8 mouse cellular contexts compared by ENCODE assay signal in the genomic region with DNA sequence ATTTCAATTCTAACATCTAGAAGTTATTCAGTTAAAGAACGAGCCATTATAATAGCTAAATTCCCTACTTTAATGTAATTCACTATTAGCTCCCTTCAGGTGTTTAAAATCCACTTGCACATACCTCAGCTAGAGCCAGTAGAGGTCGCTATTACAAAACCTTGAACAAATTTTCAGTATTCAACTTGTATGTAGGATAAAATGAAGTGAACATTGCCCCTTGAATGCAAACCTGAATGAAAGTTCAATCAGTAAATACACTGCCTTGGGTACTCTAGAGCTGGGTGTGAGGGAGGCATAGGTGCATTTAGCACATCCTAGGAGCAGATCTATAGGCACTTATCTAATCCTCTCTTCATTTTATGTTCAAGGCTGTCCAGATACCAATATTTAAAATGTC. TPM values are rescaled to one million over a fixed set of nuclear protein-coding genes. Genes with fewer than 3 reads are reported as not detected.
DNase-seq lines count a peak whose midpoint lies in the region; ATAC-seq and TF ChIP-seq lines count a peak whose summit lies in the region.

No protein-coding gene starts in this region.

- no peaks in the 10 kb centered on the region for H3K36me3 ChIP-seq in embryonic facial prominence, embryonic 11.5 days (replicated peaks; ENCODE audit: control insufficient read depth, insufficient read depth, low read depth, low read length)
- peaks cover 31% of the 10 kb centered on the region for H3K36me3 ChIP-seq in embryonic facial prominence, embryonic 10.5 days (replicated peaks)
- H3K36me3 ChIP-seq in limb, embryonic 14.5 days (ENCODE audit: control insufficient read depth, insufficient read depth, low read length), result peaks cover 25% of the 10 kb centered on the region; the same call in 1 of the 2 replicates
- H3K36me3 ChIP-seq in limb, embryonic 10.5 days, result peaks cover 26% of the 10 kb centered on the region
- peaks cover 9% of the 10 kb centered on the region; the same call in 1 of the 2 replicates for H3K36me3 ChIP-seq in intestine, postnatal 0 days (ENCODE audit: control insufficient read depth, insufficient read depth)
- peaks cover 3% of the 10 kb centered on the region; the same call in 1 of the 2 replicates for H3K36me3 ChIP-seq in stomach, postnatal 0 days (ENCODE audit: control insufficient read depth, insufficient read depth, low read length)

- no peak overlapping the region for H3K27ac ChIP-seq in embryonic facial prominence, embryonic 11.5 days (replicated peaks; ENCODE audit: low read depth, low read length)
- no peak overlapping the region for H3K27ac ChIP-seq in embryonic facial prominence, embryonic 10.5 days (replicated peaks)
- no peak overlapping the region for H3K27ac ChIP-seq in limb, embryonic 14.5 days (replicated peaks; ENCODE audit: low read depth, low read length)
- H3K27ac ChIP-seq in limb, embryonic 10.5 days, result no peak overlapping the region
- H3K27ac ChIP-seq in bone marrow, adult 2 months (ENCODE audit: control insufficient read depth, insufficient read depth, low read depth, low read length, poor library complexity), result no peak overlapping the region
- H3K27ac ChIP-seq in intestine, postnatal 0 days (ENCODE audit: low read depth, low read length), result no peak overlapping the region
- no peak overlapping the region for H3K27ac ChIP-seq in stomach, postnatal 0 days (replicated peaks)

- 40% methylated on average over 2 of the region's 2 CpGs for WGBS in embryonic facial prominence, embryonic 11.5 days
- WGBS in embryonic facial prominence, embryonic 10.5 days, result 44% methylated on average over 2 of the region's 2 CpGs
- WGBS in limb, embryonic 14.5 days, result 39% methylated on average over 2 of the region's 2 CpGs
- WGBS in limb, embryonic 10.5 days, result 44% methylated on average over 2 of the region's 2 CpGs
- WGBS in bone marrow, adult 2 months, result 19% methylated on average over 2 of the region's 2 CpGs
- WGBS in intestine, postnatal 0 days, result 38% methylated on average over 2 of the region's 2 CpGs
- 32% methylated on average over 2 of the region's 2 CpGs for WGBS in stomach, postnatal 0 days

- H3K9me3 ChIP-seq in embryonic facial prominence, embryonic 11.5 days (replicated peaks; ENCODE audit: control insufficient read depth, low read length), result no peaks in the 10 kb centered on the region
- no peaks in the 10 kb centered on the region for H3K9me3 ChIP-seq in embryonic facial prominence, embryonic 10.5 days
- no peaks in the 10 kb centered on the region for H3K9me3 ChIP-seq in limb, embryonic 14.5 days (ENCODE audit: control insufficient read depth, low read length)
- no peaks in the 10 kb centered on the region for H3K9me3 ChIP-seq in limb, embryonic 10.5 days (replicated peaks)
- H3K9me3 ChIP-seq in intestine, postnatal 0 days (ENCODE audit: control insufficient read depth), result no peaks in the 10 kb centered on the region
- H3K9me3 ChIP-seq in stomach, postnatal 0 days (ENCODE audit: control insufficient read depth, low read length), result no peaks in the 10 kb centered on the region

- TF ChIP-seq CTCF in bone marrow, adult 2 months (IDR thresholded peaks at IDR 0.05; ENCODE audit: control insufficient read depth, insufficient read depth, low read length), result 0 out of 2 replicates have a peak, but pooled peaks have one; percentile 11
- peak; percentile 80 for TF ChIP-seq CTCF in intestine, postnatal 0 days (IDR thresholded peaks at IDR 0.05; ENCODE audit: low read depth)
- peak; percentile 86 for TF ChIP-seq CTCF in stomach, postnatal 0 days (IDR thresholded peaks at IDR 0.05; ENCODE audit: low read depth)

- no peak for TF ChIP-seq POLR2A in limb, embryonic 14.5 days (IDR thresholded peaks at IDR 0.05; ENCODE audit: borderline replicate concordance, extremely low read depth, insufficient read depth, insufficient read length)
- no peak for TF ChIP-seq POLR2A in bone marrow, adult 2 months (IDR thresholded peaks at IDR 0.05; ENCODE audit: borderline replicate concordance, control insufficient read depth, low read depth, low read length)

- H3K4me3 ChIP-seq in embryonic facial prominence, embryonic 11.5 days (ENCODE audit: low read depth, low read length), result no peak overlapping the region
- no peak overlapping the region for H3K4me3 ChIP-seq in embryonic facial prominence, embryonic 10.5 days
- H3K4me3 ChIP-seq in limb, embryonic 14.5 days (replicated peaks; ENCODE audit: low read length), result no peak overlapping the region
- H3K4me3 ChIP-seq in limb, embryonic 10.5 days, result no peak overlapping the region
- no peak overlapping the region for H3K4me3 ChIP-seq in bone marrow, adult 2 months (replicated peaks; ENCODE audit: control insufficient read depth, low read depth, low read length)
- no peak overlapping the region for H3K4me3 ChIP-seq in intestine, postnatal 0 days (ENCODE audit: low read depth, low read length)
- H3K4me3 ChIP-seq in stomach, postnatal 0 days (ENCODE audit: low read depth, low read length), result no peak overlapping the region

- no peak for ATAC-seq in embryonic facial prominence, embryonic 11.5 days (replicated peaks; ENCODE audit: insufficient number of reproducible peaks, low FRiP score, low TSS enrichment, low read depth)
- ATAC-seq in limb, embryonic 14.5 days (ENCODE audit: low FRiP score, low read depth), result no peak
- peak; percentile 49 for ATAC-seq in intestine, postnatal 0 days
- ATAC-seq in stomach, postnatal 0 days (ENCODE audit: low FRiP score, low TSS enrichment), result no peak

- peak; percentile 69 for DNase-seq in embryonic facial prominence, embryonic 11.5 days (ENCODE audit: low spot score)
- no peak for DNase-seq in embryonic facial prominence, embryonic 10.5 days (ENCODE audit: low spot score)
- peak; percentile 63 for DNase-seq in limb, embryonic 14.5 days (ENCODE audit: low spot score)
- DNase-seq in limb, embryonic 10.5 days (ENCODE audit: low spot score), result no peak
- DNase-seq in stomach, postnatal 0 days (ENCODE audit: low spot score), result no peak
- DNase-seq in spleen, postnatal 10 days (ENCODE audit: low spot score in 2 of 2), result no peak

- TF ChIP-seq EP300 in stomach, postnatal 0 days (optimal IDR thresholded peaks at IDR 0.05), result no peak

- H3K4me1 ChIP-seq in embryonic facial prominence, embryonic 11.5 days (ENCODE audit: control insufficient read depth, insufficient read depth, low read length), result no peaks in the 10 kb centered on the region
- peaks cover 7% of the 10 kb centered on the region for H3K4me1 ChIP-seq in embryonic facial prominence, embryonic 10.5 days
- H3K4me1 ChIP-seq in limb, embryonic 14.5 days (ENCODE audit: control insufficient read depth, insufficient read depth, low read length), result no peaks in the 10 kb centered on the region
- H3K4me1 ChIP-seq in limb, embryonic 10.5 days, result peaks cover 4% of the 10 kb centered on the region; the same call in 1 of the 2 replicates
- no peaks in the 10 kb centered on the region; the same call in 1 of the 2 replicates for H3K4me1 ChIP-seq in bone marrow, adult 2 months (ENCODE audit: control insufficient read depth, insufficient read depth, low read length)
- no peaks in the 10 kb centered on the region for H3K4me1 ChIP-seq in intestine, postnatal 0 days (replicated peaks; ENCODE audit: control insufficient read depth, insufficient read depth, low read length)
- H3K4me1 ChIP-seq in stomach, postnatal 0 days (replicated peaks; ENCODE audit: control insufficient read depth, insufficient read depth), result no peaks in the 10 kb centered on the region

- no peaks in the 10 kb centered on the region for H3K27me3 ChIP-seq in embryonic facial prominence, embryonic 11.5 days (ENCODE audit: control insufficient read depth, insufficient read depth, low read length)
- H3K27me3 ChIP-seq in embryonic facial prominence, embryonic 10.5 days (replicated peaks; ENCODE audit: low read depth, poor library complexity, severe bottlenecking), result no peaks in the 10 kb centered on the region
- H3K27me3 ChIP-seq in limb, embryonic 14.5 days (ENCODE audit: control insufficient read depth, insufficient read depth, low read length), result no peaks in the 10 kb centered on the region
- no peaks in the 10 kb centered on the region for H3K27me3 ChIP-seq in limb, embryonic 10.5 days (ENCODE audit: low read depth, poor library complexity, severe bottlenecking)
- H3K27me3 ChIP-seq in intestine, postnatal 0 days (replicated peaks; ENCODE audit: control insufficient read depth, insufficient read depth, low read length), result no peaks in the 10 kb centered on the region
- H3K27me3 ChIP-seq in stomach, postnatal 0 days (ENCODE audit: control insufficient read depth, insufficient read depth, low read length), result no peaks in the 10 kb centered on the region

- no peak overlapping the region for H3K9ac ChIP-seq in embryonic facial prominence, embryonic 11.5 days (replicated peaks; ENCODE audit: low read length)
- no peak overlapping the region for H3K9ac ChIP-seq in limb, embryonic 14.5 days (ENCODE audit: low read depth, low read length, severe bottlenecking)
- H3K9ac ChIP-seq in intestine, postnatal 0 days (ENCODE audit: low read depth, low read length), result no peak overlapping the region
- H3K9ac ChIP-seq in stomach, postnatal 0 days (ENCODE audit: low read length), result no peak overlapping the region

- no peak overlapping the region for H3K4me2 ChIP-seq in embryonic facial prominence, embryonic 11.5 days (ENCODE audit: low read depth, low read length)
- H3K4me2 ChIP-seq in limb, embryonic 14.5 days (replicated peaks; ENCODE audit: low read depth, low read length, severe bottlenecking), result no peak overlapping the region
- H3K4me2 ChIP-seq in intestine, postnatal 0 days (replicated peaks; ENCODE audit: low read depth), result no peak overlapping the region
- no peak overlapping the region for H3K4me2 ChIP-seq in stomach, postnatal 0 days (replicated peaks; ENCODE audit: low read depth)

RNA-seq across cellular contexts. Expression of a gene that starts 24.6 kb away (rescaled TPM):
- 8.4 and 9.1 TPM in 2 replicates for polyA plus RNA-seq in embryonic facial prominence, embryonic 11.5 days (2014; fragmentation: Nextera tagmentation; extraction: Ambion mirVana)
- polyA plus RNA-seq in embryonic facial prominence, embryonic 10.5 days (2016; fragmentation: Nextera tagmentation; extraction: Ambion mirVana), result 4.9 and 5.1 TPM in 2 replicates
- polyA plus RNA-seq in limb, embryonic 14.5 days (2012; rRNA removed), result 9.9 and 10.5 TPM in 2 replicates
- 10.3 and 10.8 TPM in 2 replicates for polyA plus RNA-seq in limb, embryonic 14.5 days (2014; fragmentation: Nextera tagmentation; extraction: Ambion mirVana)
- 4.2 and 4.6 TPM in 2 replicates for polyA plus RNA-seq in limb, embryonic 10.5 days (2016; fragmentation: Nextera tagmentation; extraction: Ambion mirVana)
- polyA plus RNA-seq in bone marrow, adult 2 months (2011; ENCODE audit: insufficient read depth, insufficient read length, low replicate concordance, missing spikeins), result 3.9 and 5.5 TPM in 2 replicates
- 3.9 and 4.4 TPM in 2 replicates for polyA plus RNA-seq in intestine, postnatal 0 days (2015; fragmentation: Nextera tagmentation; extraction: Ambion mirVana)
- 2.2 TPM in 2 replicates for polyA plus RNA-seq in stomach, postnatal 0 days (2015; fragmentation: Nextera tagmentation; extraction: Ambion mirVana)

Comparison
In these comparisons a context has a peak if more than half of its experiments do, and no peak if none do; other contexts are left out.
1. DNase-seq: peak in embryonic facial prominence, embryonic 11.5 days (single experiment) and limb, embryonic 14.5 days (single experiment); none in embryonic facial prominence, embryonic 10.5 days (single experiment), limb, embryonic 10.5 days (single experiment), stomach, postnatal 0 days (single experiment) and spleen, postnatal 10 days (0 of 2).
2. CTCF ChIP-seq: peak in every context shown above with its lines; median percentile 86 in stomach, postnatal 0 days; 80 in intestine, postnatal 0 days; 11 in bone marrow, adult 2 months.